Mouse (Mus musculus): ENCODE data around the gene Lnx1.

The Lnx1 gene

DNA sequence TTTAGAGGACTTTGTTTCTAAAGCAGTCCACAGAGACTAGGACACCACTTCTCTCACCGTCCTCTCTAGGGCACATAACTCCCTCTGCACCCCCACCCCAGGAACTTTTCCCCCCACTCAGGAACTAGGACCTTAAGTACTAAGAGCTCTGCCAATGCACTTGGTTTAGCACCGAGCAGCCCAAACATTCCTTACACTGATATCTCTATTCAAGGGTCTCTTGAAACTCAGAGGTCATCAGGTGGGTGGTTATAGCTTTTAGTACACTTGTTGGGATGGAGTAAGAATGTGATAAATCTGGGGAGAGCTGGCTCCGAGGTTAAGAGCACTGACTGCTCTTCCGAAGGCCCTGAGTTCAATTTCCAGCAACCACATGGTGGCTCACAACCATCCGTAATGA lies 90.0 kb downstream of the Lnx1 start:
- no peak for TF ChIP-seq GATA4 (IDR thresholded peaks at IDR 0.05; ENCODE audit: insufficient replicate concordance, low read length)

DNA sequence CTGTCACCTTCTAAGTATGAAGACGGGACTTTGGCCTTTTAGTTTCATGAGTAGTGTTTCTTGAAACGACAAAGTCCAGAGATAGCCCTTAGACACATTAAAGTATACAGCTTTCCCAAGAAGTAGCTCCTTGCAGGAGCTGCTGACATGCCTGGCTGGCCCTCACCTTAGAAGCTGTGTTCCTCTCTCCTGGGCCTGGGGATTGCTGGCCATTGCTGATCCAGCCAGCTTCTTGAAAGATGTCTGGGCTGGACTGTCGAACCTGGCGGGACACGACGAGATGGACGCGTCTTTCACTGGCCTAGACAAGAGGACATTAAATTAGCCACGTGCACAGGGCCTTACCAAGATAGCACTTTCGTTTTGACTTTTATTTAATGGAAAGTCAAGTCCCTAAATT lies 92.2 kb downstream of the Lnx1 start:
- no peak for TF ChIP-seq GATA4 (IDR thresholded peaks at IDR 0.05; ENCODE audit: insufficient replicate concordance, low read length)

DNA sequence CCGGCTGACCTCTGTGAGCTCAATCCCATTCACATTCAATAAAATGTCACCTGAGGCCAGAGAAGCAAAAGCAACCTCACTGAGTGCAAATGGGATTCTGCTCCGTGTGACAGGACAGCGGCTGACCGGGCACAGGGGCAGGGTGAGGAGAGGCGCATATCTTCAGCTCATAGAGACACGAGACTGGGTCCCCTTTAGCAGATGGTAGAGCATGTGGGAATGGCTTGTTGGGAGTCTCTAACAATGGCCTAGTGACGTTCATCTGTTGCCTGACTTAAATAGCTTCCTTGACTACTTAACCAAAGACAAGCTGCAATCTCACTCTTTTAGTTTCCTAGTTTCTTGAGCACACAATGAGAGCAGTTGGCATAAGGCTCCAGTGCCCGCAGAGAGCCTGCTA lies 96.5 kb downstream of the Lnx1 start:
- TF ChIP-seq GATA4 (IDR thresholded peaks at IDR 0.05; ENCODE audit: insufficient replicate concordance, low read length): no peak

DNA sequence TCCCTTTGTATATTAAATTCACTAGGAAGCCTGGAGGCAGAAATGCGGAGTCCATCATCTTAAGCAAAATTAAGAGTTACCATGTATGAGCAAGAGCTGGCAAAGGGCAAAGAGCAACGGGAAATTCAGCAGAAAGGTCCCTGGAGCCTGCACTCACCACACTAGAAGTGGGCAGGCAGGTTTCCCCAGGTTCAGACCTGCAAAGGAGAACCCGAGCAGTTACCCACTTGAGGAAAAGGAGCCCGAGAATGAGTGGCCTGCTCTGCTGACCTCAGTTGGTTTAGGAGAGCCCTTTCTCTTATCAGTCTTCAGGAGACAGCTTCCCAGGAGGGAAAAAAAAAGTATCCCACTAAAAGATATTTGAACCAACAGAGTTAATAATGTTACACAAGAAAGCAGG lies 99.4 kb downstream of the Lnx1 start:
- no peak for TF ChIP-seq GATA4 (IDR thresholded peaks at IDR 0.05; ENCODE audit: insufficient replicate concordance, low read length)

DNA sequence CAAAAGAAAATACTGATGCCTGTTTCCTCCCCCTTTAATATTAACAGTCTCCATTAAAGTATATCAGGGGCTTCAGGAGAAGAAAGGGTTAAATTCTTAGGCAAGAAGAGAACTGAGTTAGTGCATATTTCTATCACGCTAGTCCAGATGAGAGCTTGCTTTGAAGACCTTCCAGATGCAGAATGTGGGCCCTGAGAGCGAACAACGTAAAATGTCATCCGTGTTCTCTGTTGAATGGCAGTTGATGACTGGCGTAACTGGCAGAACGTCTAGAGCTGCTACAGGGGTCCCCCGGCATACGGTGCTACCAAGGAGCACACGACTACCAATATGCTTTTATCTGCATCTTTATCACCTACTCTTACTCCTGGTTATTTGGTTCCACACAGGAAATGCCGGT lies 100.3 kb downstream of the Lnx1 start:
- no peak for TF ChIP-seq GATA4 (IDR thresholded peaks at IDR 0.05; ENCODE audit: insufficient replicate concordance, low read length)

DNA sequence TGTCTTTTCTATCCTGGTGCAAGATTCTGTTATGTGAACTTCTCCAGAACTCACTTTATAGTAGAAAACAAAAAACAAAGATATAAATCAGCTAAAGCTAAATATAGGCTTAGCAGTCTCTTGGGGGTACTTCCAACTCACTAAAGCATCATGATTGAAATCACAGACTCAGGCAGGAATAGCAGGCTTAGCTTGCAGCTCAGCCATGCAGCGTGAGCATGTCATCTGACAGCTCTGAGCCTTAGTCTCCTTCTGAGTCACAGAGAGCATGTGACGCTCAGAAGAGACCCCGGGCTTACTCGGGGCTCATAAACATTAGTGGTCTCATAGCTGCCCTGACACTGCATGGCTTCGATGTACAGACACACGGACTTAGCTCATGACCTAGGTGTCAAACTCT lies 100.7 kb downstream of the Lnx1 start:
- TF ChIP-seq GATA4 (IDR thresholded peaks at IDR 0.05; ENCODE audit: insufficient replicate concordance, low read length): no peak

DNA sequence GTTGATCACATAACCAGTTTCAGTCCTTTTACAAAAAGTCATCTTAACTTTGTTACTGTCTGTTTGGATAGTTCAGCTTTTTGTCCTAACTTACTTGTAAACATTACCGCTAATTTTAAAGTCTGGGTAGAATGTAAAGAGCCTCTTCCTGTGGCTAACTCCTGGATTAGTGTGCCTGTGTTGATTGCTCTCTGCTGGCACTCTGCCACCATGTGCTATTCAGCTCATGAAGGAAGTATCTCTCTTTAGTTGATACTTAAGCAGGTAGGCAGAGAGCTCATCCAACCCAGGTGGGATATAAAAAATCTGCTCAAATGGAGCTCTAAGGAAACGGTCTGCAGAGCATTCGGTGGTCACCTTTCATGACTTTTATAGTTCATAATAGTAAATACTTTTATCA lies 101.5 kb downstream of the Lnx1 start:
- no peak for TF ChIP-seq GATA4 (IDR thresholded peaks at IDR 0.05; ENCODE audit: insufficient replicate concordance, low read length)

DNA sequence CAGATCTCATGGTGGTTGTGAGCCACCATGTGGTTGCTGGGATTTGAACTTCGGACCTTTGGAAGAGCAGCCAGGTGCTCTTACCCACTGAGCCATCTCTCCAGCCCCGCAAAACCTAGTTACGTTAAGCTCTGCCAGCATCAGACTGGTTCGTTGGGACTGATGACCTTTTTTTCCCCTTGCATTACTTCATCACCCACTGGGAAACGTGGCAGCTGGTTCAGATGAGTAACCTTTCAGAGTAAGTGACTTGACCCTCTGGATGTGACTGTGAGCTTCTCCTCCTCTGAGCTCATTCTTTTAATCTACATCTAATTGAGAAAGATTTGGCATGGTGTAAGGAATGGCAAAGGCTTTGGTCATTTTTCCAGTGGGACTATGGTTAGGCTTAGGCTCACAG lies 102.7 kb downstream of the Lnx1 start:
- TF ChIP-seq GATA4 (IDR thresholded peaks at IDR 0.05; ENCODE audit: insufficient replicate concordance, low read length): no peak

DNA sequence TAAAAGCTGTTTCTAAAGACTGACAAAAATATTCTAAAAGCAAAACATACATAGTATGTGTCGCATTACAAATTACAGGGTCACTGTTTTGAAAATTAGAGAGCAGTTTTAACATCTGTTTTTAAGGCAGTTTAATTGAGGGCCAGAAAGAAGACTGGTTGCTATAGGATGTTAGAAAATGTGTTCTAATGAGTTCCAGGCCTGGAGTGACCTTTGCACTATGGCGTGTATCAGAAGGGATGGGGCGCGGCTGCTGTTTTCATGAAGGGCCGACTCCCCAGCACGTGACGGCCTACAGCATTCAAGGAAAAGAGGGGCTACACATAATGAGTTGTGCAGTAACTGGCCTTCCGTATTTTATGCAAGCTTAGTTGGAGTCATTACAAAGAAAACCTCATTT lies 109.6 kb downstream of the Lnx1 start:
- TF ChIP-seq GATA4 (IDR thresholded peaks at IDR 0.05; ENCODE audit: insufficient replicate concordance, low read length): no peak

DNA sequence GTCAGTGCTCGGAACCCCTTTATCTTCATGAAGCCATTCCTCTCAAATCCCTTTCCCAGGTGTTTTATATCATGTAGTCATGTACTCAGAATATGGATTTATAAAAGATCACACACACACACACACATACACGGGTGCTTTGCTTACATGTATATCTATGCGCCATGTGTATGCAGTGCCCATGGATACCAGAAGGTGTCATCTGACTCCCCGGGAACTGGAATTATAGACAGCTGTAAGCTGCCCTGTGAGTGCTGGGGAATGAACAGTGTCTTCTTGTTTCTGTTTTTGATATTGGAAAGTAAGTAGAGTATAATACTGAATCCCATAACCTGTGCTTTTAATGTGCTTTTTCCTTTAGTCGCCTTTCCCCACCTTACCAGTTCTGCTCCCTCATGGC lies 111.3 kb downstream of the Lnx1 start:
- no peak for TF ChIP-seq GATA4 (IDR thresholded peaks at IDR 0.05; ENCODE audit: insufficient replicate concordance, low read length)

DNA sequence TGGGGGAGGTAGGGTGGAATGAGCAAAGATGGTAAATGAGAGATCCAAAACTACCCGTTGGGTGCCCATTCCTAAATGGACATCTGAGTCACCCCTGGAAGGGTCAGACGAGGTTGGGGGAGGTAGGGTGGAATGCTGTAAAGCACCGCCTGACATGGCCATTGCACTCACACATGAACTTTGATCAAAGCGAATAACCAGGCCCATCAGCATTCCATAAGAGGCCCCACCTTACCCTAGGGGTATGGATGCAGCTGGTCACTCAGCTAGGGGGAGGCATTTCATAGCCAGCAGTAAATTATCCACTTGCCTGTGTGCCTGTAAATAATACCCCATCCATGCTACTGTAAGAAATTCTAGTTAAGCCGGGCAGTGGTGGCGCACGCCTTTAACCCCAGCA lies 113.6 kb downstream of the Lnx1 start:
- no peak for TF ChIP-seq GATA4 (IDR thresholded peaks at IDR 0.05; ENCODE audit: insufficient replicate concordance, low read length)

DNA sequence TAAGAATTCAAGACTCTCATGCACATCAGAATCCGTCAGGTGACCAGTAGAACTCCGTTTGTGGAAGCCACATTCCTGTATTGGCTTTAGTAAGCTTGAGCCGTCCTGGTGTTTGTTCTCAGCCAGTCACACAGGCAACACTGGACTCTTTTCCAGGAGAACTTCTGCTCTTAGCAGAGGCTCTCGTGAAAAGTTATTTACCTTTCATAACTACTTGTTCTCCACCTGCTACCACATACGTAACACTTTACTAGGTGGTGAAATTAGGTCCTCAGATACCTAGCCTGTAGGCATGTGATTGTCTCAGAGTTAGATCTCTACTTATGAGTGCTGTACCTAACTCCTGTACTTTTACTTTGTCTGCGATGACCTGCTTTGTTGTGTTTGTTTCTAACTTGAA lies 130.9 kb downstream of the Lnx1 start:
- TF ChIP-seq GATA4 (IDR thresholded peaks at IDR 0.05; ENCODE audit: insufficient replicate concordance, low read length): no peak

DNA sequence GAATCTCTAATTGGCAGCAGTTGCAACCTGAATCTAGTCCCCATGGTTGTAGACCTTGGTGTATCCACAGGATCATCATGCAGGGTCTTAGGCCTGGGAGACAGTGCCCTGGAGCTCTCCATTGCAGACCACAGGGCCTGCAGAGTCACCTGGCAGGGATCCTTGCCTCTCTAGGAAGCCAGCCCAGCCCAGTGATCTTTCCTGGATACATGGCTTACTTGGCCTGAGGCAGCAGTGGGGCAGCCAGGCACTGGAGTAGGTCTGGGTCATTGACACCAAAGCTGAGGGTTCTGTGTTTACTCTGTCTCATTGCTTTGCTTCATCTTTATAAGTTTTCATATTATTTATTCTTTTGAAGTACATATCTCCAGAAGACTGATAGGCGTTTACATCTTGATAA lies 141.6 kb downstream of the Lnx1 start:
- no peak for TF ChIP-seq GATA4 (IDR thresholded peaks at IDR 0.05; ENCODE audit: insufficient replicate concordance, low read length)

DNA sequence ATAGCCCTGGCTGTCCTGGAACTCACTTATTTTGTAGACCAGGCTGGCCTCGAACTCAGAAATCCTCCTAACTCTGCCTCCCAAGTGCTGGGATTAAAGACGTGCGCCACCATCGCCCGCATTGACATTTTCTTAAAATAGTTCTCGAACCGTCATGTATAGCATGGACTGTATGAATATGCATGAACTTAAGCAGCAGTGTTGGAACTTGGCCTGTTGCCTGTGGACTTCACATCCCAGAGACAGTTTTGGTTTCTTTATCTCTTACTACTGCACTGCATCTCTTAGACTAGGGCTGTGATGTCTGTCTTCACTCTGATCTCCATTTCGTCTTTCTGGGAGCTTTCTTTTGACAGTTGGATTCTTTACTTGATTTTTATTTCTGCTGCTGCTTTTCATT lies 153.1 kb downstream of the Lnx1 start:
- TF ChIP-seq GATA4 (IDR thresholded peaks at IDR 0.05; ENCODE audit: insufficient replicate concordance, low read length): no peak

DNA sequence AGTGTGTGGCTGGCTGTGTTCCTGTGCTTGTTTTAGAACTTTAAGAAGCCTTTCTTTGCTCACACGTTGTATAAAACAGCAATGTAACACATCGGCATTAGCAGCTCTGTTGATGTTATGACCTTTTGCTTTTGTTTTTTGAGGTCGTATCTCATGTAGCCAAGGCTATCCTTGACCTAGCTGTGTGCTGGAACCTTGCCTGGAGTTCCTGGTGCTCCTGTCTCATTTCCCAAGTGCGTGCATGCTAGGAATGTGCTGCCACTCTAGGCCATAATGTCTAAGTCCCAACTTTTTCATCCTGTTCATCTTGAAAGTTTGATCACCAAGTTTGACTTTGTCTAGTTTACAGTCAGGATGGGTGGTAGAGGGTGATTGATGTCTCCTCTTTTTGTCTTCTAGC lies 157.1 kb downstream of the Lnx1 start:
- TF ChIP-seq GATA4 (IDR thresholded peaks at IDR 0.05; ENCODE audit: insufficient replicate concordance, low read length): no peak

Data from liver, adult (tissue).